Mouse (Mus musculus): Measurements from ENCODE around the gene Gpr84. TPM values are rescaled to one million over a fixed set of nuclear protein-coding genes. Genes with fewer than 3 reads are reported as not detected.

Gpr84 gene
- polyA plus RNA-seq, 1 experiment = 0.04 TPM

GRCm38 (mm10) chr15:103340786-103341185 is 30.4 kb upstream of the Gpr84 start:
- TF ChIP-seq GATA1 (IDR thresholded peaks at IDR 0.05; ENCODE audit: low read length) = no peak

GRCm38 (mm10) chr15:103339961-103340337 is 29.5 kb upstream of the Gpr84 start, which contains the start of gene Zfp385a:
Gene Zfp385a, minus strand, starts transcription at chr15:103340093.
- no peak for TF ChIP-seq GATA1 (IDR thresholded peaks at IDR 0.05; ENCODE audit: low read length)

GRCm38 (mm10) chr15:103339166-103339960 is 29.0 kb upstream of the Gpr84 start:
- peak; percentile 76 for TF ChIP-seq GATA1 (IDR thresholded peaks at IDR 0.05; ENCODE audit: low read length)

- TF ChIP-seq GATA1 (IDR thresholded peaks at IDR 0.05; ENCODE audit: low read length) = no peak
These were observed 28.4 kb upstream of the Gpr84 start for GRCm38 (mm10) chr15:103338829-103339165.

- TF ChIP-seq GATA1 (IDR thresholded peaks at IDR 0.05; ENCODE audit: low read length) = no peak
These were observed 26.7 kb upstream of the Gpr84 start for GRCm38 (mm10) chr15:103336996-103337667.

- no peak for TF ChIP-seq GATA1 (IDR thresholded peaks at IDR 0.05; ENCODE audit: low read length)
These were observed 25.2 kb upstream of the Gpr84 start for GRCm38 (mm10) chr15:103335488-103336235.

- no peak for TF ChIP-seq GATA1 (IDR thresholded peaks at IDR 0.05; ENCODE audit: low read length)
These were observed 24.6 kb upstream of the Gpr84 start for GRCm38 (mm10) chr15:103335040-103335439.

- no peak for TF ChIP-seq GATA1 (IDR thresholded peaks at IDR 0.05; ENCODE audit: low read length)
These were observed 23.8 kb upstream of the Gpr84 start for GRCm38 (mm10) chr15:103334194-103334593.

GRCm38 (mm10) chr15:103333738-103334137 is 23.3 kb upstream of the Gpr84 start:
- no peak for TF ChIP-seq GATA1 (IDR thresholded peaks at IDR 0.05; ENCODE audit: low read length)

- no peak for TF ChIP-seq GATA1 (IDR thresholded peaks at IDR 0.05; ENCODE audit: low read length)
These were observed 22.7 kb upstream of the Gpr84 start for GRCm38 (mm10) chr15:103333081-103333615.

- no peak for TF ChIP-seq GATA1 (IDR thresholded peaks at IDR 0.05; ENCODE audit: low read length)
These were observed 13.2 kb upstream of the Gpr84 start for GRCm38 (mm10) chr15:103323455-103324247.

GRCm38 (mm10) chr15:103323070-103323454 is 12.7 kb upstream of the Gpr84 start:
- no peak for TF ChIP-seq GATA1 (IDR thresholded peaks at IDR 0.05; ENCODE audit: low read length)

- no peak for TF ChIP-seq GATA1 (IDR thresholded peaks at IDR 0.05; ENCODE audit: low read length)
These were observed 12.0 kb upstream of the Gpr84 start for GRCm38 (mm10) chr15:103322396-103322795.

- no peak for TF ChIP-seq GATA1 (IDR thresholded peaks at IDR 0.05; ENCODE audit: low read length)
These were observed 10.7 kb upstream of the Gpr84 start for GRCm38 (mm10) chr15:103321076-103321475.

- no peak for TF ChIP-seq GATA1 (IDR thresholded peaks at IDR 0.05; ENCODE audit: low read length)
These were observed 7.9 kb upstream of the Gpr84 start for GRCm38 (mm10) chr15:103318201-103318816.

Data from G1E-ER4 (cell line).